Mouse (Mus musculus): Measurements from ENCODE around the gene Gm438. TPM values are rescaled to one million over a fixed set of nuclear protein-coding genes. Genes with fewer than 3 reads are reported as not detected.

Gm438 gene
- polyA plus RNA-seq, 1 experiment, result not detected

DNA sequence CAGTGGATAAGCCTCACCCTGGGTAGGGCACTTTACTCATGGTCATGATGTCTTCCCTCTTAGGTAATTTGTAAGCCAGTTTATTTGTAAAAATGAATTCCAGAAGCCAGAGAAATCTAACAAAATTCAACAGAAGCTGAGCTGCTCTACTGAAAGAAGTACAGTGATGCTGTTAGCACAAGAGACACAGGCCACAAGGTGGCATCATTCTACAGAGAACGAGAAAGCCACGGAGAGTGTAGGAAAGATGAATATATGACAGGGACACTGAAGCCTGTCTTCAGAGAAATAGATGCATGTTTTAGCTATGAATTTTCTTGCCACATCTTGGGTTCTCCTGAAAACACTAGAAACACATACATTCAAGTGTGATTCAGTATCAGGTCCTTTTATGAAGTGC lies 20.7 kb downstream of the Gm438 start:
- Histone ChIP-seq H3K36me3 (ENCODE audit: control insufficient read depth, insufficient read depth, low read length) (no peaks in the 10 kb centered on the region), H3K4me1 (replicated peaks; ENCODE audit: control insufficient read depth, insufficient read depth, low read length) (no peaks in the 10 kb centered on the region), H3K27ac (ENCODE audit: control insufficient read depth, insufficient read depth, low read length) (no peak overlapping the region), H3K27me3 (ENCODE audit: control insufficient read depth, insufficient read depth, low read length) (no peaks in the 10 kb centered on the region), H3K4me3 (ENCODE audit: control insufficient read depth, insufficient read depth, low read length) (no peak overlapping the region)
- peak; percentile 3 for DNase-seq
- WGBS, result 29% methylated on average over 2 of the region's 2 CpGs
- no peak for TF ChIP-seq CTCF (IDR thresholded peaks at IDR 0.05; ENCODE audit: borderline replicate concordance, control insufficient read depth, extremely low read depth, insufficient read depth, low read length, poor library complexity)
- TF ChIP-seq POLR2A (IDR thresholded peaks at IDR 0.05; ENCODE audit: control insufficient read depth, extremely low read depth, insufficient read depth, low read length, poor library complexity), result no peak

DNA sequence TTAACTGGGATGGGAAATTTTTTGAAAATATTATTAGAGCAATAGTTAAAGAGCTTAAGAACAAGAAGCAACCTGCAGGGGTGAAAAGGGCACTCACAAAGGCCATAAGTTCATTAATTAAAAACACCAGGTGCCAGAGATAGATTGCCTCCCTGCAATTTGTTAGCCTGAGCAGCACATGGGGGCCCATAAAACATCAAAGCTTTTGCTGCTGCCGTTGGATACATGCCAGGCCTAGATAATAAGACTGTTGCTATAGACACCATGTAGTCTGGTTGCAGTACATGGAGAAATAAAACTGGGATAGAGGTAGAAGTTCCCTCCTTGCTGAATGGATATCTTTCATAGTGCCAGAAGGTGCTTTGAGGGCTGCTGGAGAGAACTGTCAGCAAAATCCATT lies 37.2 kb downstream of the Gm438 start:
- 20% methylated on average over 1 of the region's 1 CpGs for WGBS
- no peak overlapping the region for H3K4me3 ChIP-seq (ENCODE audit: control insufficient read depth, insufficient read depth, low read length)
- no peaks in the 10 kb centered on the region for H3K27me3 ChIP-seq (ENCODE audit: control insufficient read depth, insufficient read depth, low read length)
- H3K27ac ChIP-seq (ENCODE audit: control insufficient read depth, insufficient read depth, low read length), result no peak overlapping the region
- H3K4me1 ChIP-seq (replicated peaks; ENCODE audit: control insufficient read depth, insufficient read depth, low read length), result no peaks in the 10 kb centered on the region
- no peaks in the 10 kb centered on the region for H3K36me3 ChIP-seq (ENCODE audit: control insufficient read depth, insufficient read depth, low read length)
- DNase-seq, result no peak
- TF ChIP-seq POLR2A (IDR thresholded peaks at IDR 0.05; ENCODE audit: control insufficient read depth, extremely low read depth, insufficient read depth, low read length, poor library complexity) (no peak), CTCF (IDR thresholded peaks at IDR 0.05; ENCODE audit: borderline replicate concordance, control insufficient read depth, extremely low read depth, insufficient read depth, low read length, poor library complexity) (no peak)

Other genes with a start within 250 kb of the Gm438 start
- not detected in 2 replicates for gene Gm13124, start 221.4 kb downstream of the Gm438 start, polyA plus RNA-seq (2012; rRNA removed)
- gene Aadacl4, start 172.9 kb downstream of the Gm438 start, polyA plus RNA-seq (2012; rRNA removed), result not detected in 2 replicates
- gene Gm436, start 100.2 kb downstream of the Gm438 start, polyA plus RNA-seq (2012; rRNA removed), result not detected in 2 replicates
- gene Gm13178, start 65.2 kb downstream of the Gm438 start, polyA plus RNA-seq (2012; rRNA removed), result 0.10 TPM in 1 of 2 replicates, not detected in the other
- 224 and 227 TPM in 2 replicates for gene Dhrs3, start 106.2 kb upstream of the Gm438 start, polyA plus RNA-seq (2012; rRNA removed)